Mouse (Mus musculus) CD4-positive, CD25-positive, alpha-beta regulatory T cell, adult 4 months (primary cell): ENCODE results near the gene Prcc. TPM values are rescaled to one million over a fixed set of nuclear protein-coding genes. Genes with fewer than 3 reads are reported as not detected.
A peak's percentile ranks its signal among the peaks of the same experiment; 100 is the strongest.

Experiments
- ATAC-seq: one replicate; pipeline ENCODE4 v1.8.0; 2017
- polyA plus RNA-seq, 2 experiments: library from polyadenylated mRNA; unstranded; fragments of 100-300 nt; shearing (Covaris generic); gene quantifications; one replicate each; pipeline ENCODE4 v1.2.1; 2017

Prcc gene
- 1 to 10 TPM; 3.8 to 6.0 TPM for polyA plus RNA-seq

GRCm38 (mm10) chr3:87885281-87886003 is at the start of gene Prcc:
Prcc (minus strand) TSS chr3:87885608.
- peak; percentile 93 for ATAC-seq

- ATAC-seq, result no peak
Measured at GRCm38 (mm10) chr3:87935201-87935600, 49.8 kb upstream of the Prcc start.

DNA sequence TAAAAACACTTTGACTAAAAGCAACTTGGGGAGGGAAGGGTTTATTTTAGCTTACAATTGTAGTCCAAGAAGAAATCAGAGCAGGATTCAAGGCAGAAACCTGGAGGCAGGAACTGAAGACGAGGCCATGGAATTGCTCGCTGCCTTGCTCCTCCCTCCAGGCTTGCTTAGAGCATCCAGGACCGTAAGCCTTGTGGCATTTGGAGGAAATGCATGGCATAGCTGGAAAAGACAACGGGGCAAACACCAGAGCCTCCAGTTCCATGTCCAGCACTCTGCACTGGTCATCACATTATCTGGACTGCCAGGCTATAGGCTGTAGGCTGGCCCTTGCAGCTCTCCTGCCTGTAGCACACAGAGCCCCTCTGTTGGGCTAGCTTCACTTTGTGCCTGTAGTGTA is 49.1 kb upstream of the Prcc start:
- ATAC-seq, result no peak

DNA sequence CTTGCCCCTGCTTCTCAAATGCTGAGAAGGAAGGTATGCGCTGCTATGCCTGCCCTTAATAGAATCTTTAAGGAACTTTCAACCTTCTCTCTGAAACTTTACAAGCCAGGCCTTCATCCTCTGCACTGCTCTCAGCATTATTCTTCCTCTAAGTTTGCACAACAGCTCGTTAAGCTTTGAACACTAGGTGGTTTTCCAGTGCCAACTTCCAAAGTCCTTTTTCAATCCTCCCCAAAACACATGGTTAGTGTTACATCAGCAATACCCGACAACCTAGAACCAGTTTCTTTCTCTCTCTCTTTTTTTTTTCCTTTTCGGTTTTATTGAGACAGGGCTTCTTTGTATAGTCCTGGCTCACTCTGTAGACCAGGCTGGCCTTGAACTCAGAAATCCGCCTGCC is 48.6 kb upstream of the Prcc start:
- no peak for ATAC-seq

DNA sequence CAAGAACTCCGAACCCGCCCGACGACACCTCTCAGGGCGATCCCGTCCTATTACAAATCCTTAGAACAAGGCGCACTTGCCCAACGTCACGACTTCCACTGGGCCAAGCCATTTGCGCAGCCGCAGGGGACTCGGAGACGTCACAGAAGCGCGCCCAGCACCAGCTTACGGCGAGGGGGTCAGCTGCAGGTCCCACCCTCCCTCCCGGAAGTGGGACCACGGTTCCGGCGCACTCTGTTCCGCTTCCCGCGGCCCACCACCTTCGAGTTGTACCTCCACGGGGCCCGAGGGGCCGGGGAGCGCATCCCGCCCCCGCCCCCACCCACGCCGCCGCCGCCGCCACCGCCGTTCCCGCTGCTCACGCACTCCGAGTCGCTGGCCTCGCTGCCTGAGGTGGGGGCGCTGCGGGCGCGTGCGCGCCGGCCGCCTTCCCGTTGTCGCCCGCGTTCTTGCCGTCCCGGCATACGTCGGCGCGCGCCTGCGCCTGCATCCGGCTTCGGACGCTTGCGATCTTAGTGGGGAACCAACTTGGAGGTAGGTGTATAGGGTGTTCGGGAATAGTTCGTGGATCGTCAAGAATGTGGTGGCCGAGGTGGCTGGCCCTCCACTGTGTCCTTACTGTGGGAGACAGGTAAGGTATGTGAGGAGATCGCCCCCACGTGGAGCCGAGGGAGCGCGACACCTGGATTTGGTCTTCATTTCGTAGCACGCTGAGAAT is 44.8 kb upstream of the Prcc start, which contains the start of the genes Isg20l2 and Rrnad1:
Gene Isg20l2 (plus strand): TSS at position 237 of the 718 bp plus-strand sequence.
Gene Rrnad1 (minus strand): TSS at position 640 of the 718 bp plus-strand sequence.
- peak; percentile 93 for ATAC-seq

DNA sequence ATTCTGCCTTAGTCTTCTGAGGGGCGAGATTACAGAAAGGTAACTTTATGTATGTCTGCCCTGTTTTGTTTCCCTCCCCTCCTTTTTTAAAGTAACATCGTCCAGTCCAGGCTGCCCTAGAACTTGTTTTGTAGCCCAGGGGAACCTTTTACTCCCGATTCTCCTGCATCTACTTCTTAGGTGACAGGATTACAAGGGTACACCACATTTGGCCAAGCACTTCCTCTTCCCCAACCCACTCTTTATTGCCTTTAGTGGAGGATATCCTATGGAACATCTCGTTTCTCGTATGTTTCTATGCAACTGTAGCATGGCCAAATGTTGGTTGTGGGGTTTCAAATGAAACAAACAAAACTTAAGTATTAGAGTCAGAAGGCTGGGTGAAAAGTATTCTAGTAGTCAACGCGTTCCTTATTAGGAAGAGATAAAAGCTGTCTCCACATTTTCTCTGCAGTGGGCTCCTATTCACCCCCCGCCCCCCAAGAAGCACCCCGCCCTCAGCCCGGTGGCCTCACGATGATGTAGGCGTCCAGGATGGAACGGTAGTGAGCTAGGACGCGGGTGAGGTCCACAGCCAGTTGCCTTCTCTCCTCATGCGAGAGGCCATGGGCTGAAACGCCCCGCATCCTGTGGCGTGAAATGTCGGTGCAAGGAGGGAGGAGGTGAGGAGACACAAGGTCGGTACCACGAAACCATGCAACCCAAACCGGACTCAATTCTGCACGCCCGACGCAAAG is 44.1 kb upstream of the Prcc start:
- no peak for ATAC-seq

- no peak for ATAC-seq
Measured at GRCm38 (mm10) chr3:87927452-87927851, 42.0 kb upstream of the Prcc start.

DNA sequence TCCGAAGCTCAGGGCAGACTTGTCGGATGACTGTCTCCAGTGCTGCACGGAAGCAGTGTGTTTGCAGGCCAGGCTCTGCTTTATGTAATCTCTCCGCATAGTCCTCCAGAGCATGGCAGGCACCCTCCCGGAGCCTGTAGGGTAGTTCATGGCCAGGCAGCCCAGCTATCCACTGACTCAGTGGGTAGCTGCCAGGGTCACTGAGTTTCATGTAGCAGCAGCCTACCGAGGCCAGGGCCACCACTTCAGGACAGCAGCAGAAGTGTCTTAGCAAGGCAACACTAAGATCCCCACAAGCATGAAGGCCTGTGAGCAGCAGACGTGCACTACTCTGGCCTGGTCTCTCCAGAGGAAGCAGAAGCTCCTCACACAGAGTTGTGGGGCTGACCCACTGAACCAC is 39.6 kb upstream of the Prcc start:
- ATAC-seq, result no peak

GRCm38 (mm10) chr3:87920270-87920943 is 35.0 kb upstream of the Prcc start:
- no peak for ATAC-seq

GRCm38 (mm10) chr3:87919336-87920108 is 34.1 kb upstream of the Prcc start, which contains the start of gene Mrpl24:
Mrpl24 (plus strand) TSS chr3:87919506.
- peak; percentile 92 for ATAC-seq

DNA sequence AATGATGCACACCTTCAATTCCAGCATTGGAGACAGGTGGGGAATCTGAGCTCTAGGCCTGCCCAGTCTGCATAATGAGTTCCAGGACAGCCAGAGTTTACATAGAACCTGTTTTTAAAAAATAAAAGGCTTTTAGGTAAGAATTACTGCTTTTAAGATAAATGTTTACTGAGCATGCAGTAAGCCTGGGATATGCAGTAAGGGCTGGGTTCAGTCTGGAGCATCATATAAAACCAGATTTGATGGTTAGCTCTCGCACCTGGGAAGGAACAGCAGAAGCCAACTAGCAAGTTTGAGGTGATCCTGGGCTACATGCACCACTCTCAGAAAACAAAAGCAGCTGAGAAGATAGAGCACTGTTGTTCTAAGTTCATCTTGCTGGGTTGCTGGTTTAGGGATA is 33.1 kb upstream of the Prcc start:
- ATAC-seq, result no peak

DNA sequence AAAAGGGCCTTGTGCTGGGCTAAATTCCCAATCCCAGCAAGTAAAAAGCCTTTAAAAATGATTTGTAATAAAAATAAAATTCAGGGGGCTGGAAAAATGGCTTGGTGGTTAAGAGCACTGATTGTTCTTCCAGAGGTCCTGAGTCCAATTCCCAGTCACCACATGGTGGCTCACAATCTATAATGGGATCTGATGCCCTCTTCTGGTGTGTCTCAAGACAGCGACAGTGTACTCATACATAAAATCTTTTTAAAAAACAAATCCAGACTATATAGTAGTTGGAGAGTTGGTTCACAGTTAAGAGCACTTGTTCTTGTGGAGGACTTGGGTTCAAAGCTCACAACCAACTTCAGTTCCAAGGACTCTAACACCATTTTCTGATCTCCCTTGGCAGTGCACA is 31.6 kb upstream of the Prcc start:
- no peak for ATAC-seq

DNA sequence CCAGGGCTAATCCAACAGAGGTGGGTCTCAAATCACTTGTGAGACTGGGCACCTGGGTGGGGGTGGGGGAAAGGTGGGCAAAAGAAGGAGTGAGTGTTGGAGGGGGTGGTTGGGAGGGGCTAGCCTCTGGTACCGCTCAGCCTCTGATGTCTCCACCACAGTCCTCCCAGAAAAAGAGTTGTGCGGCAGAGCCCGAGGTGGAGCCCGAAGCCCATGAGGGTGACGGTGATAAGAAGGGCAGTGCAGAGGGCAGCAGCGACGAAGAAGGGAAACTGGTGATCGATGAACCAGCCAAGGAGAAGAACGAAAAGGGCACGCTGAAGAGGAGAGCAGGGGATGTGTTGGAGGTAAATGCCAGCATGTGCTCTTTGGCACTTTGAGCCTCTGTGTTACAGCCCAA is 28.5 kb upstream of the Prcc start:
- ATAC-seq, result no peak

- no peak for ATAC-seq
Measured at GRCm38 (mm10) chr3:87913491-87913890, 28.1 kb upstream of the Prcc start.

DNA sequence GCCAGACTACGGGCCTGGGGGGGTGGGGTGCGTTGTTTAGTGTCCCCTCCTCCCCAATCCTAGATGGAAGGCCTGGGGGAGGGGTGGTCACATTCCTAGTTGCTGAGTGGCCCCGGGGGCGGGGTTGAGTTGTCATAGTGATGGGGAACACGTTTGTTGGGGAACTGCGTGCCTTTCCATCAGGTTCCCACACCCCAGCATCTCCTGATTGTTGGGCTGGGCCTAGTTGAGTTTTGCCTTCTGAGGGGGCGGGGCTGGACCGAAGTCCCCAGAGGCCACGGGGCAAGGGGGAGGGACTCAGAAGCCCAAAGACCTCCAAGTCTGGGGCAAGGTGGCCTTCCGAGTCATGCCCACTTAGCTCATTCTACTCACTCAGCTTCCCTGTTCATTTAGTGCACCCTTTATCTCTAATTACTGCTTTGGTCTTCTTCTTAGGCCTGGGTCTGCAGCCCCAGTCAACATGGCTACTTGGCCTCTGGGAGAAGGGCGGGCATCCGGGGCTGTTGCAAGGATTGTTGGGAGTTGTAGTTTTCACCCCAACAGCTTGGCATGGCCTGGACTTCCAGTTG is 25.2 kb upstream of the Prcc start:
- no peak for ATAC-seq

DNA sequence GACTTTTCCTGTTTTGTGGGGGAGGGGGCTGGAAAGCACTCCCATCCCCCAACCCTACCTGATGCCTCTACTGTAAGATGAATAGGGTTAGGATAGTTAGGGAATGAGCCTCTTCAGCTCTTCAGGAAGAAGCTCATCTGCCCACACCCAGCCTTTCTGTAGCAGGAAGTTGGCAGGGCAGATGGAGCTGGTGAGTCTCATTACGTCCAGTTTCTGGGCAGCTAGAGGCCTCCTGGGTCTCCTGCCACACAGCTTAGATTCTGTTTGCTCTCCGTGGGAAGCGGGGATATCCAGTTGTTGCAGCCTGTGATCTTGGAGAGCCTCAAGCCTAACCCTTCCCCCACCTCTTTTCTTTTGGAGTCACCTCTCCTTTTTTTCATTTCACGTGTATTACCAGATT is 24.5 kb upstream of the Prcc start:
- no peak for ATAC-seq

- no peak for ATAC-seq
Measured at GRCm38 (mm10) chr3:87909381-87909780, 24.0 kb upstream of the Prcc start.

- ATAC-seq, result no peak
Measured at GRCm38 (mm10) chr3:87907906-87908305, 22.5 kb upstream of the Prcc start.

- no peak for ATAC-seq
Measured at GRCm38 (mm10) chr3:87906981-87907857, 21.8 kb upstream of the Prcc start.

GRCm38 (mm10) chr3:87906601-87906980 is 21.2 kb upstream of the Prcc start:
- no peak for ATAC-seq
